Mouse (Mus musculus): ENCODE results near the gene Rd3.
A peak's percentile ranks its signal among the peaks of the same experiment; 100 is the strongest.

The Rd3 gene

GRCm38 (mm10) chr1:191963948-191964772 is 13.0 kb upstream of the Rd3 start:
- DNase-seq, result peak; percentile 41

- DNase-seq, result peak; percentile 62
Observed at GRCm38 (mm10) chr1:191964773-191965481, 12.2 kb upstream of the Rd3 start.

- DNase-seq, result no peak
Observed at GRCm38 (mm10) chr1:191969939-191970338, 7.2 kb upstream of the Rd3 start.

GRCm38 (mm10) chr1:191974509-191975405 is 2.4 kb upstream of the Rd3 start:
- no peak for DNase-seq

- DNase-seq, result no peak
Observed at GRCm38 (mm10) chr1:191981426-191982102, 4.4 kb downstream of the Rd3 start.

DNA sequence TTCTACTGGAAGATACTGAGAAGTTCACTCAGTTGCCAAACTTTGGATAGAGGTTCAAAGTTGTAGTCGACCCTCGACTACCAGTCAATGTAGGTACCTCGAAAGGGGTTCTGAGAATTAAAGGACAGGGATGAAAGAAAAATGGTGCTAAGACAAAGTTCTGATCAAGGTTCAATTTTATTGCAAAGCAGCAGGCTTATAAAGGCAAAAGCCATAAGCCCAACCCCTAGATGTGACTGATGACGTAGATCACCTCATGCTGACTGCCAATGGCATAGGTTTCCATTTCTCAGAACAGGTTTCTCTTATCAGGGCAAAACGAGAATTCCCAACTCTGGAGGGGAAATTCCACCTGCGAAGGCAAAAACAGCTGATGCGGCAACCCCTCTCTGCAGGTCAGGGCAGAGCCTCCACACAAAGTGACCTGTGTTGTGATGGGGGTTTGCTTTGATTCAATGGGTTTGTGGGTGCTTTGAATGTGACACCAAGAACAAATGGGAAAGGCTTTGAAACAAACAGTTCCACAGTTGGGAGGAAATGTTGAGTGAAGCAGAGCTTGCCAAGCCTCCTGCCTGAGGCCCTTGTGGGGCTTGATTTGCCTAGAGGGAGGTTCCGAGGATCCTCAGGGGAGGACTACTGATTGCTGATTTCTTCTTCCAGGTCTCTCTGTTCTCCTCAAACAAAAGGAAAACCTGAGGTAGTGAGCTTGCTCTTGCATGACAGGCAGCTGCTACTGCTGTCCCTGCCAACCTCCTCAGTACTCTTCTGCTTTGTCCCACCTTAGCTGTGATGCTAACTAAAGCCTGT is 9.7 kb downstream of the Rd3 start:
- DNase-seq, result no peak

GRCm38 (mm10) chr1:191987481-191987769 is 10.3 kb downstream of the Rd3 start:
- no peak for DNase-seq

DNA sequence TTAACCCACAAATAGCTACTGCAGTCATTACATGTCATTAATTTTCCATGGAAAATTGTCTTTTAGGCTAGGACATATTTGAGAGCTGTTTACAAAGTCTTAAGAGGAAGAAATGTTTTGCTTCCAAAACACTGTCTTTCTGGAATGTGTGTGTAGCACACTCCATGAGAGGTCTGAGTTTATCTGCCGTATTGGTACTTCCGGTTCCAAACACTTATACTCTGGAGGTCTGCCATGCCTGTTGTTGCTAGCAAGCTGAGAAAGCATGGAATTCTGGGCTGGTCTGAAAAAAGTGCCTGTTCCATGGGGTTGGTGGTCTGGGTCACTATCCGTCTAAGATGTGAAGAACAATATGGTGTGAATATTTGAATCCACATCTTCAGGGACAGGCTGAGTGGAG is 11.5 kb downstream of the Rd3 start:
- no peak for DNase-seq

DNA sequence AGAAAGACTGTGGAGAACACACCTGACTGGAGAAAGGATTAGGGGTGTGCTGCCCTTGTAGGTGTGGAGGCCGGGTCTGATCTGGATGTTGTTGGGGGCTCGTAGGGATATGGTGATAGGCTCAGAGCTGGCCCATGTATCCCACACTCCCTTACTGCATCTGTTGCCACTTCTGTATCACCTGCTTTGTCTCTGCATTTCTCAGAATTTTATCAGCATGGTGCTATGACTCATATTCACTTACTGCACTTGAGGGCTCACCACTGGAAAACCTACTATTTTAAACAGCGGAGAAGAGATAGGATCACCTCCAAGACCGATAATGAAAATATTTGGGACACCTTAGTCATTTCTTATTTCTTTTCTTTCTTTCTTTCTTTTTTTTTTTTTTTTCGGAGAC is 11.9 kb downstream of the Rd3 start:
- DNase-seq, result no peak

DNA sequence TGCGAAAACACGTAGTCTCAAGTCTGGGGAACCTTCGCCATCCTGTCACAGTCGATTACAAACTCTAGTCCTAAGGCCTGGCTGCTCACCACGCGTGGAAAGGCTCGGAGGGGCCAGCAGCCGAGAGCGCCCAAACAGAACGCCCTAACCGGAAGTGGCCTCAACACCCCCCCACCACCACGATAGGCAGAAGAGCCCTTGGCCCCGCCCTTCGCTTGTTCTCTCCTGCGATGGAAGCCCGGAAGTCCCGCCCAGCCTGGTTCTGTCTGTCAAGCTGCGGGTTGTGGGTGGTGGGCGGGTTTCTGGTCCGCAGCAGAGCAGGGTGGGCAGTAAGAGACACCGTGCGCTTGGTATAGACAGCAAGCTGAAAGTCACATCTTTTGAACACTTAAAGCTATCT is 12.8 kb downstream of the Rd3 start:
- peak; percentile 96 for DNase-seq

- DNase-seq, result no peak
Observed at GRCm38 (mm10) chr1:191992040-191992780, 15.0 kb downstream of the Rd3 start.

GRCm38 (mm10) chr1:191994476-191994875 is 17.3 kb downstream of the Rd3 start:
- DNase-seq, result no peak

DNA sequence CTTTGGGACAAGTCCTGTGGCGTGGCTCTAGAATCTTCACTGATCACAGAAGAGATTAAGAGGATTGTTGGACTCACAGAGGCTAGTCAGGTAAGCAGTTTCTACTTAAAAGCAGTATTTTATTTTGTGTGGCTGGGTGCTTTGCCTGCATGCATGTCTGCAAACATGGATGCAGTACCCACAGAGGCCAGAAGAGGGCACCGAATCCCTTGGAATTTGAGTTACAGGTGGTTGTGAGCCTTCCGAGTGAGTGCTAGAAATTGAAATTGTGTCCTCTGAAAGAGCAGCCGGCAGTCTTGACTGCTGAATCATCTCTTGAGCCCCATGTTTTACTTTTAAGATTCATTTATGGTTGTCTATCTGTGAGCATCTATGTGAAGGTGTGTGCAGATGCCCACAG is 18.3 kb downstream of the Rd3 start:
- DNase-seq, result no peak

DNA sequence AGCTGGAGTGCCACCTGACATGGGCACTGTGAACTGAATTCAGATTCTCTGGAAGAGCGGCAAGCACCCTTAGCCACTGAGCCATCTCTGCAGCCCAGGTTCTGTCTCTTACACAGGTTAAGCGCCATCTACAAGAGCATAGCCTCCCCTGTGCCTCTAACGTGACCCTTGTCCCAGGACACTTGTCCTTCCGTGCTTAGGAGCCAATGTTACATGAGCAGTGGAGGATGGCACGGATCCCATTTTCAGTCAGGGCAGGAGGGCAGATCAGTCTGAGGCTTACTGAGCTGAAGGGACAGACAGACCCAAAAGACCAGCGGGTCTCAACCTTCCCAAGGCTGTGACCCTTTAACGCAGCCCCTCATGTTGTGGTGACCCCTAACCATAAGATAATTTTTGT is 18.7 kb downstream of the Rd3 start:
- no peak for DNase-seq

- DNase-seq, result no peak
Observed at GRCm38 (mm10) chr1:191996621-191997185, 19.5 kb downstream of the Rd3 start.

DNA sequence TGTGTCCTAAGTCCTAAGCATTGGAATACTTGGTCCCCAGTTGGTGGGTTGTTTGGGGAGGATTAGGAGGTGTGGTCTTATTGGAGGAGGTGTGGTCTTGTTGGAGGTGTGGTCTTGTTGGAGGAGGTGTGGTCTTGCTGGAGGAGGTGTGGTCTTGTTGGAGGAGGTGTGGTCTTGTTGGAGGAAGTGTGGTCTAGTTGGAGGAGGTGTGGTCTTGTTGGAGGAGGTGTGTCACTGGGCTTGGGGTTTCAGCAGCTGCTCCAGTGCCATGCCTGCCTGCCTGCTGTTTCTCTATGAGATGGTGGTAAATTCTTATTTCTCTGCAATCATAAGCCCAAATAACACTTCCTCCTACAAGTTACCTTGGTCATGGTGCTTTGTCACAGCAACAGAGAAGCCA is 21.9 kb downstream of the Rd3 start:
- DNase-seq, result no peak

Measured in cerebellum, adult 9-11 months (tissue).